Mouse (Mus musculus) G1E (cell line): ENCODE results near the gene Erc2. TPM values are rescaled to one million over a fixed set of nuclear protein-coding genes. Genes with fewer than 3 reads are reported as not detected.

Source experiments
- ATAC-seq: 2 replicates; pipeline ENCODE4 v1.8.0; 2016; ENCODE audit warnings: mild to moderate bottlenecking; ENCODE audit not compliant: insufficient number of reproducible peaks, poor library complexity, low FRiP score, severe bottlenecking; ENCODE audit errors: extremely low read depth
- DNase-seq: peaks from one replicate; pipeline ENCODE4 v3.0.0; 2012; ENCODE audit warnings: low spot score
- H3K27me3 ChIP-seq: 2 replicates; pipeline ENCODE4 v1.6.1; 2012; ENCODE audit warnings: mild to moderate bottlenecking, low read length, inconsistent platforms; ENCODE audit not compliant: insufficient read depth
- H3K36me3 ChIP-seq: replicated peaks from 2 replicates; pipeline ENCODE3; 2012; ENCODE audit warnings: mild to moderate bottlenecking, inconsistent platforms
- H3K4me1 ChIP-seq: 2 replicates; pipeline ENCODE4 v1.6.1; 2012; ENCODE audit warnings: low read depth, low read length, inconsistent platforms, mixed read lengths; ENCODE audit not compliant: insufficient read depth
- H3K4me3 ChIP-seq: 2 replicates; pipeline ENCODE4 v1.5.1; 2012; ENCODE audit warnings: low read depth, mild to moderate bottlenecking, inconsistent platforms, low read length, moderate library complexity, mixed read lengths
- H3K9me3 ChIP-seq: replicated peaks from 2 replicates; pipeline ENCODE4 v1.6.1; 2012; ENCODE audit warnings: inconsistent platforms
- CTCF ChIP-seq: IDR thresholded peaks from 2 replicates; pipeline ENCODE4 v1.5.1; 2012; ENCODE audit warnings: low read depth, low read length, inconsistent platforms, mixed read lengths
- GATA1 ChIP-seq: IDR thresholded peaks from 2 replicates; pipeline ENCODE4 v1.6.1; 2012; ENCODE audit warnings: borderline replicate concordance, low read length, inconsistent platforms, mixed read lengths
- GATA2 ChIP-seq: IDR thresholded peaks from 2 replicates; pipeline ENCODE4 v1.6.1; 2012; ENCODE audit warnings: low read depth, low read length, inconsistent platforms, borderline replicate concordance
- POLR2AphosphoS5 ChIP-seq: IDR thresholded peaks from 2 replicates; pipeline ENCODE4 v1.6.1; 2012; ENCODE audit warnings: low read depth, low read length, inconsistent platforms; ENCODE audit not compliant: insufficient replicate concordance
- TAL1 ChIP-seq: conservative IDR thresholded peaks from 2 replicates; pipeline ENCODE4 v1.6.1; 2012; ENCODE audit warnings: low read depth, low read length, inconsistent platforms, mixed read lengths
- polyA plus RNA-seq: library from polyadenylated mRNA; stranded (reverse); fragments of >175 nt; gene quantifications from 2 replicates; pipeline ENCODE4 v1.2.3, GENCODE M21; 2012
- total RNA-seq, 2 experiments: library from RNA; stranded (forward) in 1 of 2; stranded (reverse) in 1 of 2; fragments of 200-1000 nt in 1 of 2; fragments of >200 nt in 1 of 2; fragmentation: Nextera tagmentation in 1 of 2; gene quantifications; 2 replicates each; pipeline ENCODE4 v1.2.3; 2014 to 2017

Gene Erc2
- total and polyA plus RNA-seq, 3 experiments, result 0.49 TPM; not detected in 2

- TF ChIP-seq GATA1 (no peak), GATA2 (no peak), TAL1 (no peak), POLR2AphosphoS5 (no peak), CTCF (no peak)
- no peak for DNase-seq
- Histone ChIP-seq H3K4me1 (no peaks in the 10 kb centered on the region), H3K4me3 (no peak overlapping the region), H3K27me3 (no peaks in the 10 kb centered on the region), H3K9me3 (peaks cover 8% of the 10 kb centered on the region), H3K36me3 (no peaks in the 10 kb centered on the region)
- no peak for ATAC-seq
Observed at GRCm38 (mm10) chr14:28160852-28161251, 538.6 kb downstream of the Erc2 start.

GRCm38 (mm10) chr14:28164642-28165408, 542.6 kb downstream of the Erc2 start:
- no peaks in the 10 kb centered on the region for H3K27me3 ChIP-seq
- DNase-seq (no peak), ATAC-seq (no peak)
- TF ChIP-seq POLR2AphosphoS5 (no peak), TAL1 (no peak), GATA2 (no peak), GATA1 (no peak), CTCF (no peak)
- H3K36me3 ChIP-seq, result no peaks in the 10 kb centered on the region
- H3K4me3 ChIP-seq, result no peak overlapping the region
- peaks cover 14% of the 10 kb centered on the region for H3K9me3 ChIP-seq
- H3K4me1 ChIP-seq, result no peaks in the 10 kb centered on the region

GRCm38 (mm10) chr14:28165621-28166211, 543.5 kb downstream of the Erc2 start:
- TF ChIP-seq CTCF (no peak), TAL1 (no peak), GATA1 (no peak), GATA2 (no peak), POLR2AphosphoS5 (no peak)

GRCm38 (mm10) chr14:28170711-28171110, 548.5 kb downstream of the Erc2 start:
- no peak for TF ChIP-seq GATA2
- TF ChIP-seq CTCF, result no peak
- no peak for TF ChIP-seq TAL1
- no peak for TF ChIP-seq GATA1
- TF ChIP-seq POLR2AphosphoS5, result no peak
- DNase-seq, result no peak
- Histone ChIP-seq H3K27me3 (no peaks in the 10 kb centered on the region), H3K36me3 (no peaks in the 10 kb centered on the region), H3K4me1 (no peaks in the 10 kb centered on the region), H3K4me3 (no peak overlapping the region), H3K9me3 (peaks cover 11% of the 10 kb centered on the region; the same call in 1 of the 2 replicates)
- no peak for ATAC-seq

More at GRCm38 (mm10) chr14:28165621-28166211, 543.5 kb downstream of the Erc2 start:
- Histone ChIP-seq H3K9me3 (peaks cover 14% of the 10 kb centered on the region), H3K36me3 (no peaks in the 10 kb centered on the region), H3K4me1 (no peaks in the 10 kb centered on the region), H3K4me3 (no peak overlapping the region), H3K27me3 (no peaks in the 10 kb centered on the region)
- ATAC-seq, result no peak
- no peak for DNase-seq

GRCm38 (mm10) chr14:28171364-28171763, 549.1 kb downstream of the Erc2 start:
- no peaks in the 10 kb centered on the region for H3K36me3 ChIP-seq
- no peak for TF ChIP-seq GATA1
- no peak for TF ChIP-seq POLR2AphosphoS5
- TF ChIP-seq TAL1, result no peak
- TF ChIP-seq CTCF, result no peak
- H3K4me3 ChIP-seq, result no peak overlapping the region
- DNase-seq, result no peak
- H3K9me3 ChIP-seq, result peaks cover 8% of the 10 kb centered on the region; the same call in 1 of the 2 replicates
- no peaks in the 10 kb centered on the region for H3K27me3 ChIP-seq
- no peak for ATAC-seq
- no peaks in the 10 kb centered on the region for H3K4me1 ChIP-seq

DNA sequence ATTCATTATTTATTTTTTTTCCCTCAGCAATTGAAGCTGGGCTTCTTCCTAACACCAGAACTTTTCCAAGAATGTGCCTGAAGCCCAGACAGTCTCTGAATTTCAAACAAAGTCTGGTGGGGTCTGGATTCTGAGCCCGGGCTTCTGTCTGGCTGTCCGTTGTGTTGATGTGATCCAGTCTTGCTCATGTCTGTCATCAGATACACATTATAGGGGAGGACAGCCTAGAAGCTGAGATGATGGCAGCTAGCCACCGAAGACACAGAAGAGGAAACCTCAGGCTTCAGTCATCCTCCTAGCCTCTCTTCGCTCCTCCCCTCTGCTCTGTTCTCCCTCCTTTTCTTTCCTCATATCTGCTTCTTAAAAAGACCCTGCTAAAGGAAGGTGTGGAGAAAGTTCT, 551.5 kb downstream of the Erc2 start:
- H3K4me3 ChIP-seq, result no peak overlapping the region
- peaks cover 6% of the 10 kb centered on the region; the same call in 1 of the 2 replicates for H3K9me3 ChIP-seq
- H3K27me3 ChIP-seq, result no peaks in the 10 kb centered on the region
- DNase-seq, result no peak
- no peaks in the 10 kb centered on the region for H3K4me1 ChIP-seq
- TF ChIP-seq POLR2AphosphoS5, result no peak
- TF ChIP-seq TAL1, result no peak
- TF ChIP-seq GATA2, result no peak
- no peak for TF ChIP-seq CTCF
- no peak for TF ChIP-seq GATA1
- H3K36me3 ChIP-seq, result no peaks in the 10 kb centered on the region
- ATAC-seq, result no peak
